Mouse (Mus musculus) liver, postnatal 0 days (tissue): ENCODE data around the gene Rin2. TPM values are rescaled to one million over a fixed set of nuclear protein-coding genes. Genes with fewer than 3 reads are reported as not detected.

Experiments used
- ATAC-seq: fragments of 200-750 bp; cut with Nextera tagmentation; 2 replicates; pipeline ENCODE4 v1.8.0; 2017; ENCODE audit warnings: mild to moderate bottlenecking, moderate library complexity
- DNase-seq: peaks from one replicate; pipeline ENCODE4 v3.0.0-alpha.2; 2016
- H3K27ac ChIP-seq: fragments of 300-500 bp; sonication (generic); 2 replicates; pipeline ENCODE4 v1.5.1; 2014; ENCODE audit warnings: antibody characterized with exemption, moderate library complexity, mild to moderate bottlenecking, low read depth
- H3K27me3 ChIP-seq: fragments of 300-500 bp; sonication (generic); 2 replicates; pipeline ENCODE4 v1.6.1; 2014; ENCODE audit warnings: low read length, control low read depth, mixed read lengths; ENCODE audit not compliant: insufficient read depth
- H3K36me3 ChIP-seq: fragments of 300-500 bp; sonication (generic); replicated peaks from 2 replicates; pipeline ENCODE4 v1.6.1; 2014; ENCODE audit warnings: mild to moderate bottlenecking, control low read depth, low read length, moderate library complexity, mixed read lengths; ENCODE audit not compliant: insufficient read depth
- H3K4me1 ChIP-seq: fragments of 300-500 bp; sonication (generic); 2 replicates; pipeline ENCODE4 v1.6.1; 2014; ENCODE audit warnings: antibody characterized with exemption, mild to moderate bottlenecking, control low read depth; ENCODE audit not compliant: insufficient read depth
- H3K4me2 ChIP-seq: fragments of 300-500 bp; sonication (generic); 2 replicates; pipeline ENCODE4 v1.6.1; 2014; ENCODE audit warnings: low read depth, mild to moderate bottlenecking, low read length, moderate library complexity, mixed read lengths
- H3K4me3 ChIP-seq: fragments of 300-500 bp; sonication (generic); 2 replicates; pipeline ENCODE4 v1.5.1; 2014; ENCODE audit warnings: low read depth, low read length
- H3K9ac ChIP-seq: fragments of 300-500 bp; sonication (generic); replicated peaks from 2 replicates; pipeline ENCODE4 v1.6.1; 2014; ENCODE audit warnings: mild to moderate bottlenecking, moderate library complexity
- H3K9me3 ChIP-seq: fragments of 300-500 bp; sonication (generic); 2 replicates; pipeline ENCODE4 v1.6.1; 2016; ENCODE audit warnings: mild to moderate bottlenecking, control low read depth, low read length, mixed read lengths
- CTCF ChIP-seq: sonication (generic); IDR thresholded peaks from 2 replicates; pipeline ENCODE4 v1.5.1; 2016; ENCODE audit warnings: antibody characterized with exemption, low read depth
- EP300 ChIP-seq: IDR thresholded peaks from 2 replicates; pipeline ENCODE4 v1.6.1; 2016; ENCODE audit warnings: antibody characterized with exemption, low read depth, mild to moderate bottlenecking
- WGBS: fragments of 180-500 bp; shearing (Covaris S2); extraction: QIAGEN DNeasy Blood & Tissue Kit; methylation state at CpG from one replicate; pipeline ENCODE4 v1.1.7; 2014; ENCODE audit not compliant: insufficient replicate concordance; 5-methylcytosine and 5-hydroxymethylcytosine counted together
- polyA plus RNA-seq: library from polyadenylated mRNA; unstranded; fragments of >200 nt; fragmentation: Nextera tagmentation; extraction: Ambion mirVana; gene quantifications from 2 replicates; pipeline ENCODE4 v1.2.1, GENCODE M21; 2015

Rin2 gene
- polyA plus RNA-seq, 1 experiment from 2014 or later, result 5.0 TPM

GRCm38 (mm10) chr2:145833341-145833740, 158.3 kb downstream of the Rin2 start:
- Histone ChIP-seq H3K4me2 (no peak overlapping the region), H3K4me1 (peaks cover 17% of the 10 kb centered on the region), H3K9ac (no peak overlapping the region), H3K27ac (0 out of 2 replicates have a peak overlapping the region, but pooled peaks have one; percentile 40), H3K9me3 (no peaks in the 10 kb centered on the region), H3K36me3 (0 out of 2 replicates have a peak, but pooled peaks cover 3% of the 10 kb centered on the region), H3K27me3 (no peaks in the 10 kb centered on the region), H3K4me3 (no peak overlapping the region)
- TF ChIP-seq CTCF (no peak), EP300 (no peak)
- DNase-seq, result no peak
- no peak for ATAC-seq
- WGBS, result 70% methylated on average over 3 of the region's 3 CpGs

GRCm38 (mm10) chr2:145835920-145836319, 160.9 kb downstream of the Rin2 start:
- WGBS, result 73% methylated on average over 1 of the region's 1 CpGs
- peaks cover 3% of the 10 kb centered on the region; the same call in 1 of the 2 replicates for H3K36me3 ChIP-seq
- H3K27me3 ChIP-seq, result no peaks in the 10 kb centered on the region
- no peak overlapping the region for H3K27ac ChIP-seq
- TF ChIP-seq CTCF, result no peak
- no peak for TF ChIP-seq EP300
- H3K4me2 ChIP-seq, result no peak overlapping the region
- H3K4me1 ChIP-seq, result peaks cover 14% of the 10 kb centered on the region
- no peak overlapping the region for H3K4me3 ChIP-seq
- peak; percentile 71 for ATAC-seq
- no peaks in the 10 kb centered on the region for H3K9me3 ChIP-seq
- DNase-seq, result no peak
- no peak overlapping the region for H3K9ac ChIP-seq

- Histone ChIP-seq H3K4me2 (no peak overlapping the region), H3K9me3 (no peaks in the 10 kb centered on the region), H3K4me1 (peaks cover 4% of the 10 kb centered on the region; the same call in 1 of the 2 replicates), H3K4me3 (no peak overlapping the region), H3K36me3 (peaks cover 3% of the 10 kb centered on the region; the same call in 1 of the 2 replicates), H3K27ac (no peak overlapping the region), H3K9ac (no peak overlapping the region), H3K27me3 (no peaks in the 10 kb centered on the region)
- 63% methylated on average over 3 of the region's 3 CpGs for WGBS
- ATAC-seq (no peak), DNase-seq (no peak)
- TF ChIP-seq CTCF, result no peak
- TF ChIP-seq EP300, result no peak
These were observed 163.7 kb downstream of the Rin2 start for GRCm38 (mm10) chr2:145838675-145839074.

DNA sequence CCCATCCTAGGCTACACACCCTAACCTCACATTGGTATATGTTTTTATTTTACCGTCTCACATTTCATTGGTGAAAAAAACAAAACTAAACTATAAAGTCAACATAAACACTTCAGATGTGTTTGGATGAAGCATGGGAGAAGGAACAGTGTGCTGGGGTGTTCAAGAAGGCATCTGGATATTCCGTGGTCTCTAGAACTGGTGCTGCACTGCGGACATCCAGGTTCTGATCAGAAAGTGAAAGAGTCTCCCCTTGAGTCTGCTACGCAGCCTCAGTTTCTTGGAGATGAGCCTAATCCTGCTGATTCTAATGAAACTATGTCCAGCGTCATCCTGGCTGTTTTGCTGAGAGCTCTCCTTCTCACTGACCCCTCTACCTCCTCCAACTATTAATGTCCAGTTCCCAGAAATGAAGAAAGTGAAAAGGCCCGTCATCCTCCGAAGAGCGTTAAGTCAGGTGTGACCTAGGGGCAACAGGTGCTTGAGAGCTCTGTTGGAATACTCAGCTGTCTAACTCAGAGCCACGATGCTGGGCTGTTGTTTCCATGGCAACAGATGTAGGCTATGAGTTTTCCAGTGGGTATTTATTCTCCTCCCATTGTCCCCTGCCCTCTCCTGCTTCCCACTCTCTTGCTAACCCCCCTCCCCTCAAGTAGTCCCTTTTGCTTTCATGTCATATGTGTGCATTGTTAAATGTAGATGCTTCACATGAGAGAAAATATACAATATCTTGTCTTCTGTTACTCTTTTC, 164.7 kb downstream of the Rin2 start:
- Histone ChIP-seq H3K27me3 (no peaks in the 10 kb centered on the region), H3K4me3 (no peak overlapping the region), H3K36me3 (peaks cover 3% of the 10 kb centered on the region; the same call in 1 of the 2 replicates), H3K9me3 (no peaks in the 10 kb centered on the region), H3K9ac (no peak overlapping the region), H3K4me2 (no peak overlapping the region), H3K27ac (no peak overlapping the region), H3K4me1 (peaks cover 4% of the 10 kb centered on the region; the same call in 1 of the 2 replicates)
- 77% methylated on average over 9 of the region's 9 CpGs for WGBS
- TF ChIP-seq EP300, result no peak
- no peak for TF ChIP-seq CTCF
- DNase-seq, result no peak
- no peak for ATAC-seq

GRCm38 (mm10) chr2:145840320-145840719, 165.3 kb downstream of the Rin2 start:
- no peak for DNase-seq
- ATAC-seq, result no peak
- Histone ChIP-seq H3K4me2 (no peak overlapping the region), H3K9ac (no peak overlapping the region), H3K4me1 (peaks cover 4% of the 10 kb centered on the region; the same call in 1 of the 2 replicates), H3K27ac (no peak overlapping the region), H3K27me3 (no peaks in the 10 kb centered on the region), H3K9me3 (no peaks in the 10 kb centered on the region), H3K4me3 (no peak overlapping the region), H3K36me3 (peaks cover 6% of the 10 kb centered on the region; the same call in 1 of the 2 replicates)
- no peak for TF ChIP-seq EP300
- TF ChIP-seq CTCF, result no peak
- 76% methylated on average over 3 of the region's 3 CpGs for WGBS

DNA sequence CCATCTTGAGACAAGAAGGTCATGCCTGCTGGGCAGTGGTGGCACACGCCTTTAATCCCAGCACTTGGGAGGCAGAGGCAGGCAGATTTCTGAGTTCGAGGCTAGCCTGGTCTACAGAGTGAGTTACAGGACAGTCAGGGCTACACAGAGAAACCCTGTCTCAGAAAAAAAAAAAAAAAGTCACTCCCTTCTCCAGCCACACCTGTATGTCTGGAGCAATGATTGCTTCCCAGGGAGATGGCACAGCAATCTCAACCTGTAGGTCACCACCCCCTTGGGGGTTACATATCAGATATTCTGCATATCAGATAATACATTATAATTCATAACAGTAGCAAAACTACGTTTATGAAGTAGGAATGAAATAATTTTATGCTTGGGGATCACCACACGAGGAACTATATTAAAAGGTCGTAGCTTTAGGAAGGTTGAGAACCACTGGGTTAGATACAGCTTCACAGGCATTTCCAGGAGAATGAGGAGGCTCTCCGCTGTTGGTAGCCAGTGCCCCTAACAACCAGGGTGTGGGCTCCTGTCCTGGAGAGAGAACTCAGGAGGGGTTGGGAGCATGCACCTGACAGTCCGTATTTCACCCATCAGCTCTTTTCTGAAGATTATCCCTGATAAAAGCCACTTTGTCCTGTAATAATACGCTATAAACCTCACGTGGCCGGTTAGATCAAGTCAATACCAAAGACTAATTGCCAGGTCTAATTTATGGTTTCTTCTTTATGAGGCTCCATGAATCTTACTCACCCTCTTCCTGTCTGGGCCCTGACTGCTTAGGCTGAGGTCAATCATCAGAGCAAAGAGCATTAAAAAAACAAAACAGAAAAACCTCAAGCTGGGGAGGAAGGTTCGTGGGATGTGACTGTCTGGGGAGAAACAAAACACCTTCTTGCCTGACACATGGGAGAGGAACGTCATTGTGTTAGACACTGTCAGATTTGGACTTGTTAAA, 166.2 kb downstream of the Rin2 start:
- 67% methylated on average over 12 of the region's 12 CpGs for WGBS
- TF ChIP-seq EP300 (no peak), CTCF (no peak)
- H3K27me3 ChIP-seq, result no peaks in the 10 kb centered on the region
- peaks cover 9% of the 10 kb centered on the region; the same call in 1 of the 2 replicates for H3K36me3 ChIP-seq
- no peak for DNase-seq
- H3K4me2 ChIP-seq, result no peak overlapping the region
- no peak overlapping the region for H3K9ac ChIP-seq
- H3K4me1 ChIP-seq, result no peaks in the 10 kb centered on the region
- no peak overlapping the region for H3K27ac ChIP-seq
- no peaks in the 10 kb centered on the region for H3K9me3 ChIP-seq
- no peak overlapping the region for H3K4me3 ChIP-seq
- ATAC-seq, result no peak
